Mouse (Mus musculus) midbrain, embryonic 13.5 days (tissue): ENCODE measurements around the gene Mroh3. TPM values are rescaled to one million over a fixed set of nuclear protein-coding genes. Genes with fewer than 3 reads are reported as not detected.

Experiments
- ATAC-seq: fragments of 200-750 bp; cut with Nextera tagmentation; 2 replicates; pipeline ENCODE4 v1.8.0; 2017; ENCODE audit warnings: mild to moderate bottlenecking, moderate TSS enrichment, moderate library complexity
- H3K27ac ChIP-seq: fragments of 300-500 bp; sonication (generic); 2 replicates; pipeline ENCODE4 v1.5.1; 2015; ENCODE audit warnings: inconsistent platforms, mild to moderate bottlenecking, moderate library complexity
- H3K27me3 ChIP-seq: fragments of 300-500 bp; sonication (generic); 2 replicates; pipeline ENCODE4 v1.6.1; 2015; ENCODE audit warnings: mild to moderate bottlenecking, inconsistent platforms
- H3K36me3 ChIP-seq: fragments of 300-500 bp; sonication (generic); 2 replicates; pipeline ENCODE4 v1.6.1; 2015; ENCODE audit warnings: mild to moderate bottlenecking, inconsistent platforms
- H3K4me1 ChIP-seq: fragments of 300-500 bp; sonication (generic); replicated peaks from 2 replicates; pipeline ENCODE4 v1.6.1; 2015; ENCODE audit warnings: inconsistent platforms
- H3K4me2 ChIP-seq: fragments of 300-500 bp; sonication (generic); replicated peaks from 2 replicates; pipeline ENCODE4 v1.6.1; 2015; ENCODE audit warnings: moderate library complexity, mild to moderate bottlenecking, inconsistent platforms
- H3K4me3 ChIP-seq: fragments of 300-500 bp; sonication (generic); replicated peaks from 2 replicates; pipeline ENCODE4 v1.5.1; 2015; ENCODE audit warnings: mild to moderate bottlenecking, inconsistent platforms
- H3K9ac ChIP-seq: fragments of 300-500 bp; sonication (generic); replicated peaks from 2 replicates; pipeline ENCODE4 v1.6.1; 2015; ENCODE audit warnings: mild to moderate bottlenecking, inconsistent platforms
- H3K9me3 ChIP-seq: fragments of 300-500 bp; sonication (generic); 2 replicates; pipeline ENCODE4 v1.6.1; 2016; ENCODE audit warnings: mild to moderate bottlenecking, inconsistent platforms
- WGBS: fragments of 180-500 bp; shearing (Covaris S2); methylation state at CpG from one replicate; pipeline ENCODE4 v1.1.7; 2015; 5-methylcytosine and 5-hydroxymethylcytosine counted together
- polyA plus RNA-seq: library from polyadenylated mRNA; unstranded; fragments of >200 nt; fragmentation: Nextera tagmentation; extraction: Ambion mirVana; gene quantifications from 2 replicates; pipeline ENCODE4 v1.2.1, GENCODE M21; 2015

The Mroh3 gene
- polyA plus RNA-seq, 1 experiment from 2014 or later: 0.17 TPM

DNA sequence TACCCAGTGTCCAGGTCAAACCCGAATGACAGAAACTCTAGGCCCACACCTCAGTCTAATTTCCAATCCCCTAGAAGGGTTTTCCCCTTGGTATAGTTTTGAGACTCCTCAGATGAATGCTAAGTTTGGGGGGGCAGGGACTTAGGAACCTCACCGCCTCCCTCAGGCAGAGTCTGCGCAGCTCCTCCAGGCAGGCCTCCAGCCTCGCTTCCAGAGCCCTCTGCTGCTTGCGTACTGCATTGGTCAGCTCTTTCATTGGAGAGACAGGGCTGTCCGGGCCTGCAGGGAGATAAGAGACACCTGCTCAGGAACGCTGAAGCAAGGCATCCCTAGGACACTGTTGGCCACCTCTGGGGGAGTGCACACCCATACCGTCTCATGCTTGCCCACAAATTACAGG is 14.0 kb upstream of the Mroh3 start:
- peaks cover 14% of the 10 kb centered on the region; the same call in 1 of the 2 replicates for H3K36me3 ChIP-seq
- H3K9ac ChIP-seq: no peak overlapping the region
- peaks cover 47% of the 10 kb centered on the region for H3K4me1 ChIP-seq
- ATAC-seq: no peak
- no peaks in the 10 kb centered on the region for H3K9me3 ChIP-seq
- H3K27me3 ChIP-seq: 0 out of 2 replicates have a peak, but pooled peaks cover 13% of the 10 kb centered on the region
- WGBS: 95% methylated on average over 8 of the region's 8 CpGs
- H3K27ac ChIP-seq: no peak overlapping the region
- no peak overlapping the region for H3K4me2 ChIP-seq
- H3K4me3 ChIP-seq: no peak overlapping the region

GRCm38 (mm10) chr1:136225846-136226245 is 13.2 kb upstream of the Mroh3 start:
- Histone ChIP-seq H3K36me3 (peaks cover 14% of the 10 kb centered on the region; the same call in 1 of the 2 replicates), H3K4me1 (peaks cover 39% of the 10 kb centered on the region)
- no peak for ATAC-seq

GRCm38 (mm10) chr1:136223758-136224342 is 11.2 kb upstream of the Mroh3 start:
- no peak overlapping the region for H3K27ac ChIP-seq
- H3K9me3 ChIP-seq: no peaks in the 10 kb centered on the region
- H3K4me1 ChIP-seq: peaks cover 19% of the 10 kb centered on the region
- ATAC-seq: no peak
- peaks cover 26% of the 10 kb centered on the region for H3K36me3 ChIP-seq
- 0 out of 2 replicates have a peak, but pooled peaks cover 4% of the 10 kb centered on the region for H3K27me3 ChIP-seq
- 97% methylated on average over 10 of the region's 10 CpGs for WGBS
- H3K4me2 ChIP-seq: no peak overlapping the region
- H3K4me3 ChIP-seq: no peak overlapping the region
- H3K9ac ChIP-seq: no peak overlapping the region

More at GRCm38 (mm10) chr1:136225846-136226245, 13.2 kb upstream of the Mroh3 start:
- Histone ChIP-seq H3K9ac (no peak overlapping the region), H3K27ac (no peak overlapping the region), H3K4me3 (no peak overlapping the region), H3K9me3 (no peaks in the 10 kb centered on the region), H3K27me3 (0 out of 2 replicates have a peak, but pooled peaks cover 6% of the 10 kb centered on the region), H3K4me2 (no peak overlapping the region)
- 93% methylated on average over 8 of the region's 8 CpGs for WGBS

DNA sequence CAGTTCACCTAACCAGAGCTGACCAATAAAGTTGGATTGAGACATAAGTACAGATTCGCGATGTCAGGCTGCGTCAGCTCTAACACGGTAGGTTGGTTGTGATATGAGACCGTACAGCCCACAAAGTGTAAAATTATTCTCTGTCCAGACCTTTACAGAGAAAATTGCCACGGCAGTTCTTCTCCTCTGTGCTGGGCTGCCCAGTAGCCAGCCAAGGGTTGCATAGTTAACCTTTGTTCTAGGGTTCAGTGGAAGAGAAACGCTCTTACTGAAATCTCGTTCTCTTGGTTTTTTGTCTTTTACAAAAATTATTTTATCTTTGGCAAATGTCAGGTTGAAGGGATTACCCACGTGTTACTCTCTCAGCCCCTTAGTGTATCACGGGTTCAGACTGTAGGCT is 9.8 kb upstream of the Mroh3 start:
- Histone ChIP-seq H3K9me3 (no peaks in the 10 kb centered on the region), H3K27ac (no peak overlapping the region), H3K9ac (no peak overlapping the region), H3K4me3 (no peak overlapping the region), H3K4me2 (no peak overlapping the region), H3K4me1 (peaks cover 8% of the 10 kb centered on the region), H3K36me3 (peaks cover 40% of the 10 kb centered on the region), H3K27me3 (no peaks in the 10 kb centered on the region)
- 90% methylated on average over 10 of the region's 10 CpGs for WGBS
- no peak for ATAC-seq

DNA sequence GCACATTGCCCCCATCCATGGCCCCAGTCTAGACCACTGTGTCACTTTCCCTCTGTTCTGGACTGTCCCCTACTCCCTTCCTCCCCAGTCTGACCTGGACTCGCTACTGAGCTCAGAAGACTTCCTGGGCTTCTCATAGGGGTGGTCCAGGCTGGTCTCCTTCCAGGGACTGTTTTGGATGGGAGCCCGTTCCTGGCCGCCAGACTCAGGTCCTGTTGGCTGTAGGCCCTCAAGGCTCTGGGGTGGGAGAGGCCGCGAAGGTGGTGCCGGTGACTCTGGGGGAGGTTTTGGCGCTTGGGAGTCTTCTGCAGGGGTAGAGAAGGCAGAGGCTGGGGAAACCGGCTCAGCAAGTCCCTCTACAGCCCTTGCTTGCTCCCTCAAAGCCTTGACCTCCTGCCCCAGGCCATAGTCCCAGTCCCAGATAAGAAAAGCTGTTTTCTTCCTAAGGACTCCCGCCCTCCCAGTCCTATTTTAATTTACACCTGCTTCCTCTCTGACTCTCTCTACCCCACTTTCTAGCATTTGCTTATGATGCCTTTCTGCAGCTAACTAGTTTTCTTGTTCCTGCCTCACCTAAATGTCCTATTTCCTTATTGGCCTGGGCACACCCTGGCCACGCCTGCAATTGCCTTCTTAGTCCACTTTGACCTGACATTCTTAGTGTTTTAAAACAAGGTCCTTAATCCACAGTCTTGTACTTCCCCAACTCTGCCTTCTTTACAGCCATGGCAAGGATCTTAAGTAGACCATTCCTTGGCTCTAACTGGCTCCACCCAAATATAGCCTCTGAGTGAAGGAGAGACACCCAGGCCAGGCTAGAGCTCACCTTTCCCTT is 7.6 kb upstream of the Mroh3 start:
- 85% methylated on average over 10 of the region's 10 CpGs for WGBS
- ATAC-seq: no peak
- H3K9ac ChIP-seq: no peak overlapping the region
- no peaks in the 10 kb centered on the region for H3K27me3 ChIP-seq
- no peak overlapping the region for H3K27ac ChIP-seq
- H3K9me3 ChIP-seq: no peaks in the 10 kb centered on the region
- no peak overlapping the region for H3K4me2 ChIP-seq
- peaks cover 46% of the 10 kb centered on the region for H3K36me3 ChIP-seq
- no peak overlapping the region for H3K4me3 ChIP-seq
- peaks cover 3% of the 10 kb centered on the region; the same call in 1 of the 2 replicates for H3K4me1 ChIP-seq

- Histone ChIP-seq H3K9ac (no peak overlapping the region), H3K27me3 (no peaks in the 10 kb centered on the region), H3K27ac (no peak overlapping the region), H3K4me2 (no peak overlapping the region), H3K4me1 (no peaks in the 10 kb centered on the region), H3K36me3 (peaks cover 34% of the 10 kb centered on the region), H3K9me3 (no peaks in the 10 kb centered on the region), H3K4me3 (no peak overlapping the region)
- WGBS: 70% methylated on average over 15 of the region's 15 CpGs
- 0 out of 2 replicates have a peak, but pooled peaks have one; percentile 20 for ATAC-seq
Measured at GRCm38 (mm10) chr1:136214304-136214703, 1.7 kb upstream of the Mroh3 start.

- Histone ChIP-seq H3K27ac (no peak overlapping the region), H3K9ac (no peak overlapping the region), H3K4me1 (no peaks in the 10 kb centered on the region), H3K4me3 (no peak overlapping the region), H3K27me3 (no peaks in the 10 kb centered on the region), H3K4me2 (no peak overlapping the region), H3K9me3 (no peaks in the 10 kb centered on the region), H3K36me3 (no peaks in the 10 kb centered on the region)
- WGBS: 92% methylated on average over 5 of the region's 5 CpGs
- ATAC-seq: no peak
Measured at GRCm38 (mm10) chr1:136190033-136190432, 22.6 kb downstream of the Mroh3 start.

DNA sequence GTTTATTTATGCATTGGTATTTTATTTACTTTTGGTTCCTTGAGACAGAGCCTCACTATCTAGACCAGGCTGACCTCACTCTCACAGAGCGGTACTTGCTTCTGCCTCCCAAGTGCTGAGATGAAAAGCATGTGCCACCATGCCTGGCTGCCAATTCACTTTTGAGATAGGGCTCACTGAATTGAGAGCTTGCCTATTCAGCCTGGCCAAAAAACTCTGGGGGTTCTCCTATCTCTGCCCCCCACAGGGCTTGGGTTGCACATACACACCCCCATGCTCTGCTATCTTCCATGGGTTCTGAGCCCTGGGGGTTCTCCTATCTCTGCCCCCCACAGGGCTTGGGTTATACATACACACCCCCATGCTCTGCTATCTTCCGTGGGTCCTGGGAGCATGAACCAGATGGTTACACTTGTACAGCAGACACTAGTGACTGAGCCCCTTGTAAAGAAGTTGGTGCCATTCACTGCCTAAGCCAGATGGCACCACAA is 33.1 kb downstream of the Mroh3 start:
- H3K9me3 ChIP-seq: no peaks in the 10 kb centered on the region
- ATAC-seq: no peak
- peaks cover 40% of the 10 kb centered on the region for H3K36me3 ChIP-seq
- H3K4me2 ChIP-seq: no peak overlapping the region
- H3K27me3 ChIP-seq: no peaks in the 10 kb centered on the region
- H3K27ac ChIP-seq: no peak overlapping the region
- no peak overlapping the region for H3K4me3 ChIP-seq
- H3K4me1 ChIP-seq: peaks cover 5% of the 10 kb centered on the region; the same call in 1 of the 2 replicates
- H3K9ac ChIP-seq: no peak overlapping the region
- WGBS: 75% methylated on average over 2 of the region's 2 CpGs

GRCm38 (mm10) chr1:136178741-136179140 is 33.9 kb downstream of the Mroh3 start:
- no peak overlapping the region for H3K4me3 ChIP-seq
- no peaks in the 10 kb centered on the region for H3K27me3 ChIP-seq
- peaks cover 48% of the 10 kb centered on the region for H3K36me3 ChIP-seq
- WGBS: 63% methylated on average over 6 of the region's 6 CpGs
- H3K4me2 ChIP-seq: no peak overlapping the region
- no peak overlapping the region for H3K9ac ChIP-seq
- peaks cover 13% of the 10 kb centered on the region for H3K4me1 ChIP-seq
- no peak overlapping the region for H3K27ac ChIP-seq
- H3K9me3 ChIP-seq: no peaks in the 10 kb centered on the region
- ATAC-seq: no peak

GRCm38 (mm10) chr1:136177085-136177484 is 35.5 kb downstream of the Mroh3 start:
- H3K27me3 ChIP-seq: no peaks in the 10 kb centered on the region
- no peak overlapping the region for H3K27ac ChIP-seq
- H3K9ac ChIP-seq: no peak overlapping the region
- H3K4me2 ChIP-seq: no peak overlapping the region
- peaks cover 64% of the 10 kb centered on the region for H3K36me3 ChIP-seq
- no peak overlapping the region for H3K4me3 ChIP-seq
- 83% methylated on average over 2 of the region's 2 CpGs for WGBS
- ATAC-seq: no peak
- H3K9me3 ChIP-seq: no peaks in the 10 kb centered on the region
- peaks cover 22% of the 10 kb centered on the region for H3K4me1 ChIP-seq

GRCm38 (mm10) chr1:136175183-136175582 is 37.4 kb downstream of the Mroh3 start:
- Histone ChIP-seq H3K4me2 (no peak overlapping the region), H3K9me3 (no peaks in the 10 kb centered on the region), H3K27me3 (no peaks in the 10 kb centered on the region), H3K4me1 (peaks cover 22% of the 10 kb centered on the region), H3K36me3 (peaks cover 83% of the 10 kb centered on the region), H3K4me3 (no peak overlapping the region), H3K9ac (no peak overlapping the region), H3K27ac (no peak overlapping the region)
- ATAC-seq: peak; percentile 12; the same call in 1 of the 2 replicates
- 31% methylated on average over 6 of the region's 6 CpGs for WGBS

GRCm38 (mm10) chr1:136174101-136174606 is 38.5 kb downstream of the Mroh3 start:
- Histone ChIP-seq H3K36me3 (peaks cover 86% of the 10 kb centered on the region), H3K9me3 (no peaks in the 10 kb centered on the region), H3K9ac (peak overlapping the region; percentile 29; the same call in 1 of the 2 replicates), H3K4me3 (no peak overlapping the region), H3K4me1 (peaks cover 22% of the 10 kb centered on the region), H3K4me2 (no peak overlapping the region), H3K27me3 (no peaks in the 10 kb centered on the region), H3K27ac (0 out of 2 replicates have a peak overlapping the region, but pooled peaks have one; percentile 36)
- peak; percentile 36 for ATAC-seq
- 13% methylated on average over 13 of the region's 13 CpGs for WGBS
